Mouse (Mus musculus) intestine, embryonic 15.5 days (tissue): ENCODE measurements around the gene Ruvbl2. TPM values are rescaled to one million over a fixed set of nuclear protein-coding genes. Genes with fewer than 3 reads are reported as not detected.
A peak's percentile ranks its signal among the peaks of the same experiment; 100 is the strongest.

ENCODE experiments used
- ATAC-seq: fragments of 200-750 bp; cut with Nextera tagmentation; 2 replicates; pipeline ENCODE4 v1.8.0; 2017; ENCODE audit warnings: moderate TSS enrichment, moderate library complexity
- H3K27ac ChIP-seq: fragments of 300-500 bp; sonication (generic); 2 replicates; pipeline ENCODE4 v1.5.1; 2015; ENCODE audit warnings: mild to moderate bottlenecking, inconsistent platforms
- H3K27me3 ChIP-seq: fragments of 300-500 bp; sonication (generic); replicated peaks from 2 replicates; pipeline ENCODE4 v1.6.1; 2015; ENCODE audit warnings: inconsistent platforms
- H3K36me3 ChIP-seq: fragments of 300-500 bp; sonication (generic); 2 replicates; pipeline ENCODE4 v1.6.1; 2015; ENCODE audit warnings: inconsistent platforms
- H3K4me1 ChIP-seq: fragments of 300-500 bp; sonication (generic); replicated peaks from 2 replicates; pipeline ENCODE4 v1.6.1; 2015; ENCODE audit warnings: inconsistent platforms
- H3K4me2 ChIP-seq: fragments of 300-500 bp; sonication (generic); replicated peaks from 2 replicates; pipeline ENCODE4 v1.6.1; 2015; ENCODE audit warnings: mild to moderate bottlenecking, inconsistent platforms
- H3K4me3 ChIP-seq: fragments of 300-500 bp; sonication (generic); replicated peaks from 2 replicates; pipeline ENCODE4 v1.5.1; 2015; ENCODE audit warnings: inconsistent platforms
- H3K9ac ChIP-seq: fragments of 300-500 bp; sonication (generic); 2 replicates; pipeline ENCODE4 v1.6.1; 2015; ENCODE audit warnings: inconsistent platforms
- H3K9me3 ChIP-seq: fragments of 300-500 bp; sonication (generic); 2 replicates; pipeline ENCODE4 v1.6.1; 2016; ENCODE audit warnings: inconsistent platforms
- WGBS: fragments of 180-500 bp; shearing (Covaris S2); methylation state at CpG from one replicate; pipeline ENCODE4 v1.1.7; 2015; 5-methylcytosine and 5-hydroxymethylcytosine counted together
- polyA plus RNA-seq: library from polyadenylated mRNA; unstranded; fragments of >200 nt; fragmentation: Nextera tagmentation; extraction: Ambion mirVana; gene quantifications from 2 replicates; pipeline ENCODE4 v1.2.1, GENCODE M21; 2015

The Ruvbl2 gene
- polyA plus RNA-seq, 1 experiment from 2014 or later, result 150 TPM

GRCm38 (mm10) chr7:45415636-45416035, 22.3 kb downstream of the Ruvbl2 start:
- no peak for ATAC-seq
- WGBS, result 23% methylated on average over 37 of the region's 37 CpGs
- H3K27me3 ChIP-seq, result peaks cover 54% of the 10 kb centered on the region

DNA sequence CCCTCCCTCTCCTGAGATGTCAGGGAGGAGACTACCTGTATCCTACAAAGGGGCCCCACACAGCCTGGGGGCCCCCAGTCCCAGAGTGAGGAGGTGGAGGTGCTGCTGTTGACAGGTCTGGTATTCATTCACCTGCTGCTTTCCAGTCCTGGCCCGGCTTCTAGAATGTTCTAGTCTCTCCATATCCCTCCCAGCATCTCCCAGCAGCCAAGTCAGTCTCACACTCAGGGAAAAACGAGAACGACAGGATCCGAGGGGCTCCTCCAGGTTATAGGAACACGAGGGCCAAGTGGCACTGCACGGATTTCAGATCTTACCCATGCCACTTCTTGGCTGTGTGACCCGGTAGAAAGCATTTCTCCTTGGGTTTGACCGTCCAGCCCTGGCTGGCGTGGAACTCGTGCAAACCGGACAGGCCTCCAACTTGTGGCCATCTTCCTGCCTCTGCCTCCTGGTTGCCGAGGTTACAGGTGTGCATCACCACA, 23.1 kb downstream of the Ruvbl2 start:
- Histone ChIP-seq H3K4me2 (peak overlapping the region; percentile 97; the same call in 1 of the 2 replicates), H3K9ac (no peak overlapping the region), H3K27me3 (peaks cover 62% of the 10 kb centered on the region), H3K27ac (no peak overlapping the region), H3K4me3 (no peak overlapping the region), H3K9me3 (no peaks in the 10 kb centered on the region), H3K36me3 (no peaks in the 10 kb centered on the region), H3K4me1 (peaks cover 30% of the 10 kb centered on the region)
- WGBS, result 46% methylated on average over 12 of the region's 12 CpGs
- ATAC-seq, result no peak; the same call in 1 of the 2 replicates

More at GRCm38 (mm10) chr7:45415636-45416035, 22.3 kb downstream of the Ruvbl2 start:
- Histone ChIP-seq H3K36me3 (no peaks in the 10 kb centered on the region), H3K27ac (no peak overlapping the region), H3K4me1 (peaks cover 35% of the 10 kb centered on the region), H3K9me3 (no peaks in the 10 kb centered on the region), H3K4me3 (peak overlapping the region; percentile 22), H3K9ac (no peak overlapping the region), H3K4me2 (peak overlapping the region; percentile 49)

DNA sequence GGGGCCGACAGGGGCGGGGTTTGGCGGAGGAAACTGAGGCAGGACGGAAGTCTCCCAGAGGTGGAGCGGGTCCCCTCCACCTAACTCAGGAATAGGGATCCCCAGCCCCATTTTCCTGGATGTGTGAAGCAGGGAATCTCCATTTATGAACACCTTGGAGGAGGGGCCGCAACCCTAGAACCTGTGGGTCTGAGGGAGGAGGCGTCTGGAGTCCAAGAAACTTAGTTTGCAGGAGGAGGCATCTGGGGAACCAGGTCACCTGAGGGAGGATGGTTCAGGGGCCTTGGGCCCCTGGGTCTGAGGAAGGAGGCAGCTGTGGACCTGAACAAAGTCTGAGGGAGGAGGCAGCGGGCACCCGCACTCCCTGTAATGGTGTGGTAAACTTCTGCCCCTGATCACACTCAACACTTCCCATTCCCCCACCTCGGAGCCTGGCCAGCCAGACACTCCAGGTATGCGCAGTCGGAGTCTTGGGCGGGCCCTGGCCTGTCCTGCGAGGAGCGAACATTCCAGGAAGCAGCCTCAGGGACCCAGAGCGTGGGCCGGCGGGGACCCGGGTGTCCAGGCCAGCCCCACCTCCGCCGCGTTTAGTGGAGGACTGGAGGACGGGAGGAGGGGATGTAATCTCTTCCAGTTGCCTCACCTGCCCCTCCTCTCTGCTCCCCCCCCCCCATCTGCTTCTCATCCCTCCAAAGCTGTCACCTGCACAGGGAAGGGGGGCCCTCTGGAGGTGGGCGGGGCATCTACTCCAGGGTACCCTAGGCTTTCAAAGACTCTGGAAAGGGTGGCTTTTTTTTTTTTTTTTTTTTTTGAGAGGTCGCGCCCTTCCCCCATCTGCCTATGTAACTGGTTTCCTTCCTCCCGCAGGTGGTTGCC, 23.8 kb downstream of the Ruvbl2 start:
- H3K36me3 ChIP-seq, result no peaks in the 10 kb centered on the region
- peak overlapping the region; percentile 60 for H3K9ac ChIP-seq
- peaks cover 27% of the 10 kb centered on the region for H3K4me1 ChIP-seq
- peaks cover 68% of the 10 kb centered on the region for H3K27me3 ChIP-seq
- H3K4me3 ChIP-seq, result peak overlapping the region; percentile 56
- ATAC-seq, result peak; percentile 40
- no peaks in the 10 kb centered on the region for H3K9me3 ChIP-seq
- WGBS, result 2% methylated on average over 26 of the region's 27 CpGs
- H3K4me2 ChIP-seq, result peak overlapping the region; percentile 97
- H3K27ac ChIP-seq, result no peak overlapping the region

DNA sequence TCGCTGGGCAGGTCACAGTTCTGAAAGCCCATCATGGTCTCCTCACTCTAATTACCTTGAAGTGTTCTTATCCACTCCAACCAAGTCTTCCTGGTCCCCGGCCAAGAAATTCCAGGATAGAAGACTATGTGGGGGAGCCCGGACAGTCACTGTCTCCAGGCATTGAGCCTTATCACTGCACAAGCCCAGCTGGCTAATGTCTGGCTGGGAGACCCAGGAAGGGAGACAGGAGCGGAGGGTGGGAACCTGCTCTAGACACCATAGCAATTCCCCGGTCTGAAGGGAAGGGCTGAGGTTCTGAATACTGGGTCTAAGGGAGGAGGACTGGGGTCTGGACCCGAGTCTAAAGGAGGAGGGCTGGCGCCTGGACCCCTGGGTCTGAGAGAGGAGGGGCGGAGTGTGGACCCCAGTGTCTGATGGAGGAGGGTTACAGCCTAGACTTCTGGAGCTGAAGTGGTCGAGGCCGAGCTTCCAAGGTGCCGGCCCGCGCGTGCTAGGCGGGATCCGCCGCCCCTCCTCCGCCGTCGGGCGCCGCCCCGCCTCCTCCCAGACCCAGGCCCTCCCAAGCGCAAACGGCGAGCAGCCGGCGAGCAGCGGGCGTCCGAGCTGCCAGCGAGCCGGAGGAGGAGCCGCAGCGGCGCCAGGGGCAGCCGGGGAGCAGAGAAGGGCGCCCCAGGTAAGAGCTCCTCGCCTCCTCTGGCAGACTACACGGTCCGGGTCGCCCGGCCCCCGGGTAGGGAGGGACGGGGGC, 24.6 kb downstream of the Ruvbl2 start, which contains the start of gene Ntf5:
Gene Ntf5, plus strand, starts transcription at position 583 of the 751 bp plus-strand sequence.
- H3K27ac ChIP-seq, result 0 out of 2 replicates have a peak within 1 kb of the TSS, but pooled peaks have one; percentile 19
- H3K9ac ChIP-seq, result peak within 1 kb of the TSS; percentile 60
- ATAC-seq, result peak; percentile 69
- H3K27me3 ChIP-seq, result peaks cover 73% of the 10 kb centered on the region
- H3K9me3 ChIP-seq, result no peaks in the 10 kb centered on the region
- H3K4me2 ChIP-seq, result peak within 1 kb of the TSS; percentile 97
- H3K36me3 ChIP-seq, result no peaks in the 10 kb centered on the region
- peak within 1 kb of the TSS; percentile 56 for H3K4me3 ChIP-seq
- peaks cover 25% of the 10 kb centered on the region for H3K4me1 ChIP-seq
- WGBS, result 2% methylated on average over 38 of the region's 45 CpGs

- WGBS, result 76% methylated on average over 2 of the region's 2 CpGs
- Histone ChIP-seq H3K4me1 (peaks cover 25% of the 10 kb centered on the region), H3K36me3 (no peaks in the 10 kb centered on the region), H3K9ac (no peak overlapping the region), H3K27me3 (peaks cover 82% of the 10 kb centered on the region), H3K27ac (no peak overlapping the region), H3K9me3 (no peaks in the 10 kb centered on the region), H3K4me2 (no peak overlapping the region), H3K4me3 (no peak overlapping the region)
- ATAC-seq, result no peak
Observed at GRCm38 (mm10) chr7:45412421-45412820, 25.5 kb downstream of the Ruvbl2 start.

DNA sequence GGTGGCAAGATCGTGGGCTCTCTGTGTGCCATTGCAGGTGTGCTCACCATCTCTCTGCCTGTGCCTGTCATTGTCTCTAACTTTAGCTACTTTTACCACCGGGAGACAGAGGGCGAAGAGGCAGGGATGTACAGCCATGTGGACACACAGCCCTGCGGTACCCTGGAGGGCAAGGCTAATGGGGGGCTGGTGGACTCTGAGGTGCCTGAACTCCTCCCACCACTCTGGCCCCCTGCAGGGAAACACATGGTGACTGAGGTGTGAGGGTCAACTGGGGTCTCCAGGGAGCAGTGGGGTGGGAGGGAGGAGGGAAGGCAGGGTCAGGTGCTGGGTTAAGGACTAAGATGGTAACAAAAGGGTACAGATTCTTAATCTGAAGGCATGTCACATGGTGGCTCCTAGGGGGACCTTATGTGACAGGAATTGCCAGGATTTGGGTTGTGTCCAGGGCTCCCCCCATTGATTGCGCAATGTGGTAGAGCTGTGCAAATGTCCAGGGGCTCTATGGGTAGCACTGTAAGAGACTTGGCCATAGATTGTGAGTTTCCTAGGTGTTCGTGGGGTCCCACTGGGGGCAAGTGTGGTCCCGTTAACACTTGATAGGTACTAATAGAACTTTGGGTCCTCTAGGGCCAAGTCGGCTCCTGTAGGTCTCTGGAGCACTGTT, 28.3 kb downstream of the Ruvbl2 start:
- H3K27me3 ChIP-seq, result peaks cover 85% of the 10 kb centered on the region
- no peak for ATAC-seq

DNA sequence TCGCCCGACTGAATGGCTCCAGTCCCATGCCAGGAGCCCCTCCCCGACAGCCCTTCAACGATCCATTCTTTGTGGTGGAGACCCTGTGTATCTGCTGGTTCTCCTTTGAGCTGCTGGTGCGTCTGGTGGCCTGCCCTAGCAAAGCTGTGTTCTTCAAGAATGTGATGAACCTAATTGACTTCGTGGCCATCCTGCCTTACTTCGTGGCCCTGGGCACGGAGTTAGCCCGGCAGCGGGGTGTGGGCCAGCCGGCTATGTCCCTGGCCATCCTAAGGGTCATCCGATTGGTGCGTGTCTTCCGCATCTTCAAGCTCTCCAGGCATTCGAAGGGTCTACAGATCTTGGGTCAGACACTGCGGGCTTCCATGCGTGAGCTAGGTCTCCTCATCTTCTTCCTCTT, 28.9 kb downstream of the Ruvbl2 start:
- no peak overlapping the region for H3K9ac ChIP-seq
- no peak for ATAC-seq
- no peak overlapping the region for H3K4me3 ChIP-seq
- WGBS, result 84% methylated on average over 17 of the region's 17 CpGs
- no peaks in the 10 kb centered on the region for H3K9me3 ChIP-seq
- peaks cover 79% of the 10 kb centered on the region for H3K27me3 ChIP-seq
- no peak overlapping the region for H3K27ac ChIP-seq
- H3K36me3 ChIP-seq, result no peaks in the 10 kb centered on the region
- peaks cover 15% of the 10 kb centered on the region for H3K4me1 ChIP-seq
- H3K4me2 ChIP-seq, result no peak overlapping the region

More for the DNA sequence above, 28.3 kb downstream of the Ruvbl2 start:
- Histone ChIP-seq H3K4me1 (peaks cover 21% of the 10 kb centered on the region), H3K27ac (no peak overlapping the region), H3K36me3 (no peaks in the 10 kb centered on the region), H3K4me2 (no peak overlapping the region), H3K9ac (no peak overlapping the region), H3K9me3 (no peaks in the 10 kb centered on the region), H3K4me3 (no peak overlapping the region)
- WGBS, result 84% methylated on average over 8 of the region's 8 CpGs

DNA sequence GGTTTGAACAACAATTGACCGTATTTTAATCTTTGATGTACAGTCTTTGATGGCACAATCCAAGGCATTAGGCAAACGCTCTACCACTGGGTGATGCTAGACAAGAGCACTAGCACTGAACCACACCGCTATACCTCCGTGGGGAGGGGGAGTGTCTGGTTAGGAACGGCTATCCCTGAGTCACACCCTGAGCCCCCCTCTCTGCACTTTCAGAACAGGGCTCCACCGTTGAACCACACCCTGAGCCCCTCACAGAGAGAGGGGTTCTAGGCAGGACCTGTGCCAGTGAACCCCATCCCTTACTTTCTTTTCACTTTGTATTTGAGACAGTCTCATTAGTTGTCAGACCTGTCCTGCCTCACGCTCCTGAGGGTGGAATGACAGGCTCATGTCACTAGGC, 29.5 kb downstream of the Ruvbl2 start:
- H3K4me2 ChIP-seq, result no peak overlapping the region
- no peaks in the 10 kb centered on the region for H3K36me3 ChIP-seq
- ATAC-seq, result no peak
- H3K27me3 ChIP-seq, result peaks cover 73% of the 10 kb centered on the region
- H3K9ac ChIP-seq, result no peak overlapping the region
- H3K27ac ChIP-seq, result no peak overlapping the region
- H3K9me3 ChIP-seq, result no peaks in the 10 kb centered on the region
- no peak overlapping the region for H3K4me3 ChIP-seq
- peaks cover 9% of the 10 kb centered on the region for H3K4me1 ChIP-seq
- WGBS, result 69% methylated on average over 7 of the region's 7 CpGs

DNA sequence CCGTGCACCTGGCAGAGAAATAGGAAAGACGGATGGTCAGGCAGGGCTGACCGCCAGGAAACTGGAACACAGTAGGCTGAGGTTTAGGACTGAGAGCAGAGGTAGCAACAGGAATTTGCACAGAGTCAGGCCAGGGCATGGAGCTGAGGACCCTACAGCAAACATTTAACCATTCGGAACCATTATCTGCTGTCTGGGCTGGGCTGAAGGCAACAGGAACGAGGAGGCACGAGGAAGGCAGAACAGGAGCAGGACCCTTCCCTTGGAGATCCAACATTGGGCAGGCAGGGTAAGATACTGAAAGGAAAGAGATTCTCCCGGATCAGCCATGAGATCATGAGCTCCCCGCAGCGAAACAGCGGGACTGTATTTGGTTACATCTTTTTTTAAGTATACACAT, 30.1 kb downstream of the Ruvbl2 start:
- Histone ChIP-seq H3K36me3 (no peaks in the 10 kb centered on the region), H3K9ac (no peak overlapping the region), H3K4me1 (peaks cover 8% of the 10 kb centered on the region), H3K9me3 (no peaks in the 10 kb centered on the region), H3K27me3 (peaks cover 71% of the 10 kb centered on the region), H3K4me2 (no peak overlapping the region), H3K27ac (no peak overlapping the region), H3K4me3 (no peak overlapping the region)
- ATAC-seq, result no peak
- 75% methylated on average over 10 of the region's 10 CpGs for WGBS

- peak overlapping the region; percentile 42 for H3K4me3 ChIP-seq
- H3K9ac ChIP-seq, result peak overlapping the region; percentile 24
Observed at GRCm38 (mm10) chr7:45406157-45407156, 31.4 kb downstream of the Ruvbl2 start.

More at GRCm38 (mm10) chr7:45406157-45407156, 31.4 kb downstream of the Ruvbl2 start:
- Histone ChIP-seq H3K36me3 (no peaks in the 10 kb centered on the region), H3K27me3 (peaks cover 61% of the 10 kb centered on the region), H3K4me2 (peak overlapping the region; percentile 85), H3K27ac (no peak overlapping the region), H3K9me3 (no peaks in the 10 kb centered on the region), H3K4me1 (peaks cover 8% of the 10 kb centered on the region)
- 1% methylated on average over 114 of the region's 114 CpGs for WGBS
- ATAC-seq, result 0 out of 2 replicates have a peak, but pooled peaks have one; percentile 21
